Mouse (Mus musculus): ENCODE measurements at regions not wholly inside any gene's neighbourhood (a gene's known extent, or its start where the extent isn't known, plus 50 kb on each side); places are given as distances from the start of the nearest gene placed in this dataset.

DNA sequence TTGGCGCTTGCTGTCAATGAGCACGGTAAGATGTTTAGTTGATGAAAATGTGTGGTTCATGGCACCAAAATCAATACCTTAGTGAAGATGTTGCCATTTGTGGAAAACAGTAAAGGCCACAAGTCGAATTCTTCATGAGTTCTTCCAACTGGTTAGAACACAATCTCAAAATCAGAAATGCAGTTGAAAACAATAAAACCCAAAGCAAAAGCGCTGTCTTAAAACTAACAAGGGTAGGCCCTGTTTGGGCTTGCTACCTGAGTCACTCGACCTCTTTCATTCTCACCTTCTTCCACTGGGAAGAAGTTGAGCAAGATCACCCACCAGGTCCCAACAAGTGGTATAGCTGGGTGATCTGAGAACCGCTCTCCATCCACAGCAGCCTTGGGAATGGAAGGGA is 179.1 kb downstream of the Parm1 start:
- DNase-seq (ENCODE audit: low read depth, low spot score), result no peak

DNA sequence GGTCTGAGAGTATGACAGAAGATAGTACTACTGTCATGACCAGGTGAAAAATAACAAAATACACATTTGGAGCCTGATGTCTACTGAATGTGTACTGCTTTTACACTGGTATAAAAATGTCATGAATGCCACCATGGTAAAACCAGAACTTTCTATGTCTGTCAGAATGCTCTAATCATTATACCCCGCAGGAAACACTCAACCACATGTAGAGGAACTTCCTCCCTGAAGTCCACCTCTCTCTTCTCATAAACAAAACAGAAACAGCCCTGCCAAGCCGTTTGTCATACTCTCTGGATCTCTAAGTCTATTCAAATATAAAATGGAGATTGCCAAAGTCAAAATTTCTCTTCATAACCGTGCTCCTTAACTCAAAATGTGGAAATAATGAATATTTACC is 178.2 kb downstream of the Parm1 start:
- DNase-seq (ENCODE audit: low read depth, low spot score), result no peak

GRCm38 (mm10) chr5:91693277-91693676 is 175.9 kb downstream of the Parm1 start:
- DNase-seq (ENCODE audit: low read depth, low spot score), result no peak

DNA sequence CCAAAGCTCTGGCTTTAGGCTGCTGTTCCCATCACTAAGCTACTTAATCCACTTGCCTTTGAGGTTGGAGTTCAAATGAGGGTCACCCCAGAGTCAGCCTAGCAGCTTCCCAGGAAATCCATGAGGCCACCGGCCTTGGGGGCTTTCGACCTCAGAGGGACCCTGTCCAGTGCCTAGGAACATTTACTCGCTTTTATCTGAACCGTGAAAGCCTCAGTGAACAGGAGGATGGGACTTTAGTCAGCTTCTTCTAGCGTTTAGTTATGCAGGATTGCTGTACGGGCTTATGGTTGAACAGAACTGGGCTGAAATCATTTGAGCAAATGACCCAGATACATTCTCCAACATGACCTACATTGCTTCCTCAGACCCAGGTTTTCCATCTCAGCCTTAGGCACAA is 174.9 kb downstream of the Parm1 start:
- DNase-seq (ENCODE audit: low read depth, low spot score), result no peak

DNA sequence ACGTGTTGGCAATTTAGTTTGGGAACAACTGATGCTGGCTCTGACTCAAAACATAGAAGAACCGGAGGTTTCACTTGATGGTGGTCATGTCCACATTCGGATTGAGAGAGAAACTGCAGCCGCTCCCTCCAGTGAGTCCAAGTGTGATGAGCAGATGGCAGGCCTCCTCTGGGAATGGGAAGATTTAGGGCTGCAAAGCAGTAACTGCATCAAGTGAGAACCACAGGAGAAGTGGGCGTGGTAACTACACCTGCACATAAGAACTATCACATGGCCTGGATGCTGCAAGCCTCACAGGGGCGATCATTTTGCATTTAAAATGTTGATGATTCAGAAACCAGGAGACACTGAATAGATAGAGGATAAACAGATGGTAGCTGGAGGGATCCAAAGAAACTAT is 161.3 kb downstream of the Parm1 start:
- no peak for DNase-seq (ENCODE audit: low read depth, low spot score)
